In the genomic region with DNA sequence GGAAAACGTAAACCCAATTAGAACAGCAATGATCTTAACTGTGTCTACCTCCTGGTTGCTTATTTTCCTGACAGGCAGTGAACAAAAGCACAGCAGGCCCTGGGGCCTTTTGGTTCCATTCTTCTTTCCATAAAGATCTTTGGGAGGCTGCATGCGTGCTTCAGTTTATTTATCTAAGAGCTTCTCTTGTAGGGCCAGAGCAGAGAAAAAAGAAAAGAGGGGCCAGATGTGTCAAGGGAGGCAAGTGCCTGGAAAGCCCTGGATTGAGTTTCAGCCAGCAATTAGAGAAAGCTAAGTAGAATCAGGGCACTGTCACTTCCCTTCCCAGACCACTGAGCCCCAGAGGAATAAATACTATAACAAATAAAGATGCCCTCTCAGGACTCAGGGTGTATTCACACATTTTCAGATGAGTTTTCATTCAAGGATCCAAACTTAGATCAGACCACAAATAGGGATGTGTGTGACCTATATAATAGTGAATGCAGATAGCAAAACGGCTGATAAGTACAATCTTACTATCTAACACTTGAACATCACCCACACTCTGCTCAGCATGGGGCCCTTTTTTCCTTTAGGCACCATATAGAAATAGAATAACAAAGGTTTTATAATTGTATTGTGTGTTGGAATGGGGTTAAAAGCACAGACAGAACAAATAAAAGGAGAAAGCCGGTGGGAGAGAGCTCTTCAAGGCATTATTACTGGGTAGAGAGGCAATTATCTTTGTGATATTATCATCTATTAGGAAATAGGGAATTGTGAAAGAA, we compare ENCODE assay signal across 15 mouse cellular contexts.
DNase-seq lines count a peak whose midpoint lies in the region; ATAC-seq lines count a peak whose summit lies in the region.
"Had no signal": no experiment of that assay in that cellular context is flagged by ENCODE, and none has a peak within 500 bp of the region (broad histone marks: within the 10 kb centered on the region; RNA-seq: fewer than 3 reads in every experiment).

No protein-coding gene starts in this region.

- no peak overlapping the region for H3K9ac ChIP-seq in neural tube, embryonic 11.5 days (ENCODE audit: low read length)
- no peak overlapping the region for H3K9ac ChIP-seq in neural tube, embryonic 15.5 days (replicated peaks)
- no peak overlapping the region for H3K9ac ChIP-seq in forebrain, embryonic 14.5 days (ENCODE audit: low read length)

- peak; percentile 32 for DNase-seq in neural tube, embryonic 11.5 days (ENCODE audit: low spot score)
- peak; percentile 45 for DNase-seq in forebrain, embryonic 14.5 days (ENCODE audit: low spot score)
- DNase-seq in mesoderm, embryonic 11.5 days (ENCODE audit: low read depth, low spot score) = peak; percentile 30
- no peak for DNase-seq in cerebellum, postnatal 36 days
- no peak for DNase-seq in heart, adult 9 months (ENCODE audit: low spot score in 2 of 2)
- DNase-seq in left cerebral cortex, postnatal 10 days (ENCODE audit: extremely low spot score in 1 of 2, low spot score in 2 of 2) = no peak
- DNase-seq in left cerebral cortex, adult 11 months (ENCODE audit: low spot score) = no peak
- DNase-seq: heart, adult 11 months; kidney, postnatal 14 days; lung, postnatal 14 days; right cerebral cortex, adult 18-20 months; thymus, postnatal 36 days had no signal

- H3K27me3 ChIP-seq in neural tube, embryonic 11.5 days (ENCODE audit: control insufficient read depth, insufficient read depth, low read length) = no peaks in the 10 kb centered on the region
- H3K27me3 ChIP-seq in neural tube, embryonic 15.5 days (replicated peaks) = no peaks in the 10 kb centered on the region
- H3K27me3 ChIP-seq in forebrain, embryonic 14.5 days (replicated peaks; ENCODE audit: control insufficient read depth, insufficient read depth, low read length) = no peaks in the 10 kb centered on the region

- intact Hi-C loops in left cerebral cortex, postnatal 10 days (cut with DNase I) = no loop called here

- WGBS in neural tube, embryonic 11.5 days = 14% methylated on average over 4 of the region's 4 CpGs
- WGBS in neural tube, embryonic 15.5 days = 12% methylated on average over 4 of the region's 4 CpGs
- 4% methylated on average over 4 of the region's 4 CpGs for WGBS in forebrain, embryonic 14.5 days

- H3K4me3 ChIP-seq in neural tube, embryonic 11.5 days (ENCODE audit: low read depth, low read length) = no peak overlapping the region
- H3K4me3 ChIP-seq in neural tube, embryonic 15.5 days (replicated peaks) = no peak overlapping the region
- no peak overlapping the region for H3K4me3 ChIP-seq in forebrain, embryonic 14.5 days (ENCODE audit: low read depth, low read length)
- H3K4me3 ChIP-seq: left cerebral cortex, adult 2 months; myocyte had no signal

- no peaks in the 10 kb centered on the region for H3K36me3 ChIP-seq in neural tube, embryonic 11.5 days (ENCODE audit: control insufficient read depth, insufficient read depth, low read length)
- no peaks in the 10 kb centered on the region for H3K36me3 ChIP-seq in neural tube, embryonic 15.5 days
- no peaks in the 10 kb centered on the region for H3K36me3 ChIP-seq in forebrain, embryonic 14.5 days (ENCODE audit: control insufficient read depth, insufficient read depth, low read length)

- no peak overlapping the region for H3K4me2 ChIP-seq in neural tube, embryonic 11.5 days (ENCODE audit: low read depth)
- H3K4me2 ChIP-seq in neural tube, embryonic 15.5 days = no peak overlapping the region
- H3K4me2 ChIP-seq in forebrain, embryonic 14.5 days (ENCODE audit: low read length) = no peak overlapping the region

- 0 out of 2 replicates have a peak, but pooled peaks have one; percentile 22 for ATAC-seq in neural tube, embryonic 11.5 days (ENCODE audit: insufficient read depth, low FRiP score, low TSS enrichment)
- no peak; the same call in 1 of the 2 replicates for ATAC-seq in neural tube, embryonic 15.5 days (ENCODE audit: low FRiP score)
- ATAC-seq in forebrain, embryonic 14.5 days = peak; percentile 44; the same call in 1 of the 2 replicates

- 0 out of 2 replicates have a peak overlapping the region, but pooled peaks have one; percentile 35 for H3K27ac ChIP-seq in neural tube, embryonic 11.5 days (ENCODE audit: low read depth, low read length)
- no peak overlapping the region; the same call in 1 of the 2 replicates for H3K27ac ChIP-seq in neural tube, embryonic 15.5 days (replicated peaks)
- no peak overlapping the region for H3K27ac ChIP-seq in forebrain, embryonic 14.5 days (ENCODE audit: low read depth, low read length)
- H3K27ac ChIP-seq: left cerebral cortex, adult 2 months had no signal

- no peaks in the 10 kb centered on the region for H3K9me3 ChIP-seq in neural tube, embryonic 11.5 days (ENCODE audit: control insufficient read depth, low read length)
- H3K9me3 ChIP-seq in neural tube, embryonic 15.5 days (replicated peaks) = no peaks in the 10 kb centered on the region
- no peaks in the 10 kb centered on the region for H3K9me3 ChIP-seq in forebrain, embryonic 14.5 days (replicated peaks; ENCODE audit: control insufficient read depth, low read length)

- H3K4me1 ChIP-seq in neural tube, embryonic 11.5 days (ENCODE audit: control insufficient read depth, insufficient read depth, low read length) = peaks cover 6% of the 10 kb centered on the region; the same call in 1 of the 2 replicates
- H3K4me1 ChIP-seq in neural tube, embryonic 15.5 days = peaks cover 3% of the 10 kb centered on the region
- 0 out of 2 replicates have a peak, but pooled peaks cover 2% of the 10 kb centered on the region for H3K4me1 ChIP-seq in forebrain, embryonic 14.5 days (ENCODE audit: control insufficient read depth, insufficient read depth, low read length)

Comparison
In these comparisons a context has a peak if more than half of its experiments do, and no peak if none do; other contexts are left out.
1. DNase-seq: peak in neural tube, embryonic 11.5 days (single experiment), forebrain, embryonic 14.5 days (single experiment) and mesoderm, embryonic 11.5 days (single experiment); none in cerebellum, postnatal 36 days (0 of 2), heart, adult 9 months (0 of 2), left cerebral cortex, postnatal 10 days (0 of 2) and left cerebral cortex, adult 11 months (single experiment).